Mouse (Mus musculus): Measurements from ENCODE around the gene Ggps1. TPM values are rescaled to one million over a fixed set of nuclear protein-coding genes. Genes with fewer than 3 reads are reported as not detected.

Ggps1 gene
- 73.7 and 84.0 TPM in 2 replicates for polyA plus RNA-seq (2016; fragmentation: Nextera tagmentation; extraction: Ambion mirVana)

GRCm38 (mm10) chr13:14063013-14063941 is at the start of gene Ggps1, which contains the start of gene Arid4b:
Ggps1 (minus strand) TSS chr13:14063488.
Arid4b (plus strand) TSS chr13:14063232.
- ATAC-seq (ENCODE audit: low FRiP score, low read depth) = peak; percentile 97
- peak within 1 kb of the TSS; percentile 98 for H3K27ac ChIP-seq (replicated peaks)
- H3K36me3 ChIP-seq = peaks cover 4% of the 10 kb centered on the region; the same call in 1 of the 2 replicates
- no peaks in the 10 kb centered on the region for H3K9me3 ChIP-seq
- under 1% methylated on average over 63 of the region's 64 CpGs for WGBS
- peaks cover 24% of the 10 kb centered on the region for H3K4me1 ChIP-seq
- H3K27me3 ChIP-seq = no peaks in the 10 kb centered on the region
- H3K4me3 ChIP-seq = peak within 1 kb of the TSS; percentile 100
- H3K9ac ChIP-seq (replicated peaks) = peak within 1 kb of the TSS; percentile 100
- H3K4me2 ChIP-seq (replicated peaks) = peak within 1 kb of the TSS; percentile 86

GRCm38 (mm10) chr13:14111146-14111545 is 47.9 kb upstream of the Ggps1 start:
- whole genome bisulfite sequencing = 76% methylated on average over 1 of the region's 1 CpGs
- Histone ChIP-seq H3K27ac (replicated peaks) (no peak overlapping the region), H3K9ac (replicated peaks) (no peak overlapping the region), H3K36me3 (no peaks in the 10 kb centered on the region), H3K4me1 (peaks cover 6% of the 10 kb centered on the region; the same call in 1 of the 2 replicates), H3K4me2 (replicated peaks) (no peak overlapping the region), H3K9me3 (no peaks in the 10 kb centered on the region), H3K4me3 (no peak overlapping the region), H3K27me3 (no peaks in the 10 kb centered on the region)
- ATAC-seq (ENCODE audit: low FRiP score, low read depth) = no peak

- no peaks in the 10 kb centered on the region for H3K36me3 ChIP-seq
- H3K27ac ChIP-seq (replicated peaks) = no peak overlapping the region
- H3K9me3 ChIP-seq = no peaks in the 10 kb centered on the region
- 95% methylated on average over 2 of the region's 2 CpGs for WGBS
- no peak for ATAC-seq (ENCODE audit: low FRiP score, low read depth)
- no peak overlapping the region for H3K4me2 ChIP-seq (replicated peaks)
- H3K4me1 ChIP-seq = peaks cover 6% of the 10 kb centered on the region; the same call in 1 of the 2 replicates
- H3K27me3 ChIP-seq = no peaks in the 10 kb centered on the region
- H3K4me3 ChIP-seq = no peak overlapping the region
- H3K9ac ChIP-seq (replicated peaks) = no peak overlapping the region
Observed at GRCm38 (mm10) chr13:14110154-14110873, 47.0 kb upstream of the Ggps1 start.

GRCm38 (mm10) chr13:14103026-14103425 is 39.7 kb upstream of the Ggps1 start:
- Histone ChIP-seq H3K36me3 (no peaks in the 10 kb centered on the region), H3K9ac (replicated peaks) (no peak overlapping the region), H3K4me3 (no peak overlapping the region), H3K9me3 (no peaks in the 10 kb centered on the region), H3K4me2 (replicated peaks) (no peak overlapping the region), H3K4me1 (no peaks in the 10 kb centered on the region), H3K27me3 (no peaks in the 10 kb centered on the region), H3K27ac (replicated peaks) (no peak overlapping the region)
- no peak for ATAC-seq (ENCODE audit: low FRiP score, low read depth)
- 75% methylated on average over 1 of the region's 1 CpGs for WGBS

GRCm38 (mm10) chr13:14088669-14089068 is 25.4 kb upstream of the Ggps1 start:
- no peak for ATAC-seq (ENCODE audit: low FRiP score, low read depth)
- WGBS = 96% methylated on average over 1 of the region's 1 CpGs
- H3K27ac ChIP-seq (replicated peaks) = no peak overlapping the region

GRCm38 (mm10) chr13:14075326-14075725 is 12.0 kb upstream of the Ggps1 start:
- ATAC-seq (ENCODE audit: low FRiP score, low read depth) = no peak
- H3K4me3 ChIP-seq = no peak overlapping the region
- H3K36me3 ChIP-seq = peaks cover 11% of the 10 kb centered on the region; the same call in 1 of the 2 replicates
- 88% methylated on average over 1 of the region's 1 CpGs for WGBS
- no peaks in the 10 kb centered on the region for H3K4me1 ChIP-seq
- no peak overlapping the region for H3K27ac ChIP-seq (replicated peaks)
- H3K27me3 ChIP-seq = no peaks in the 10 kb centered on the region
- H3K9me3 ChIP-seq = peaks cover 6% of the 10 kb centered on the region; the same call in 1 of the 2 replicates
- H3K4me2 ChIP-seq (replicated peaks) = no peak overlapping the region
- H3K9ac ChIP-seq (replicated peaks) = no peak overlapping the region

More at GRCm38 (mm10) chr13:14088669-14089068, 25.4 kb upstream of the Ggps1 start:
- Histone ChIP-seq H3K4me1 (no peaks in the 10 kb centered on the region), H3K36me3 (no peaks in the 10 kb centered on the region), H3K4me2 (replicated peaks) (no peak overlapping the region), H3K9me3 (0 out of 2 replicates have a peak, but pooled peaks cover 3% of the 10 kb centered on the region), H3K27me3 (no peaks in the 10 kb centered on the region), H3K9ac (replicated peaks) (no peak overlapping the region), H3K4me3 (no peak overlapping the region)

GRCm38 (mm10) chr13:14074371-14074770 is 11.1 kb upstream of the Ggps1 start:
- no peaks in the 10 kb centered on the region for H3K27me3 ChIP-seq
- H3K4me3 ChIP-seq = no peak overlapping the region
- no peak for ATAC-seq (ENCODE audit: low FRiP score, low read depth)
- H3K4me2 ChIP-seq (replicated peaks) = no peak overlapping the region
- 100% methylated on average over 1 of the region's 1 CpGs for WGBS
- H3K9me3 ChIP-seq = peaks cover 5% of the 10 kb centered on the region; the same call in 1 of the 2 replicates
- H3K9ac ChIP-seq (replicated peaks) = no peak overlapping the region
- H3K4me1 ChIP-seq = no peaks in the 10 kb centered on the region
- H3K27ac ChIP-seq (replicated peaks) = no peak overlapping the region
- H3K36me3 ChIP-seq = peaks cover 11% of the 10 kb centered on the region; the same call in 1 of the 2 replicates

GRCm38 (mm10) chr13:14069291-14069690 is 6.0 kb upstream of the Ggps1 start:
- H3K9me3 ChIP-seq = no peaks in the 10 kb centered on the region
- H3K9ac ChIP-seq (replicated peaks) = no peak overlapping the region
- 92% methylated on average over 1 of the region's 1 CpGs for WGBS
- no peak overlapping the region for H3K4me3 ChIP-seq
- no peaks in the 10 kb centered on the region for H3K36me3 ChIP-seq
- peaks cover 12% of the 10 kb centered on the region for H3K4me1 ChIP-seq
- H3K4me2 ChIP-seq (replicated peaks) = no peak overlapping the region
- no peak overlapping the region for H3K27ac ChIP-seq (replicated peaks)
- no peaks in the 10 kb centered on the region for H3K27me3 ChIP-seq
- no peak for ATAC-seq (ENCODE audit: low FRiP score, low read depth)

- ATAC-seq (ENCODE audit: low FRiP score, low read depth) = no peak
- Histone ChIP-seq H3K4me1 (peaks cover 12% of the 10 kb centered on the region), H3K27ac (replicated peaks) (no peak overlapping the region), H3K4me3 (no peak overlapping the region), H3K9me3 (no peaks in the 10 kb centered on the region), H3K36me3 (no peaks in the 10 kb centered on the region), H3K9ac (replicated peaks) (no peak overlapping the region), H3K27me3 (no peaks in the 10 kb centered on the region), H3K4me2 (replicated peaks) (no peak overlapping the region)
Observed at GRCm38 (mm10) chr13:14068035-14068434, 4.7 kb upstream of the Ggps1 start.

GRCm38 (mm10) chr13:14065701-14066100 is 2.4 kb upstream of the Ggps1 start:
- H3K4me2 ChIP-seq (replicated peaks) = no peak overlapping the region
- ATAC-seq (ENCODE audit: low FRiP score, low read depth) = no peak
- no peak overlapping the region for H3K27ac ChIP-seq (replicated peaks)
- 75% methylated on average over 1 of the region's 1 CpGs for WGBS
- H3K4me1 ChIP-seq = peaks cover 23% of the 10 kb centered on the region
- no peaks in the 10 kb centered on the region for H3K36me3 ChIP-seq
- H3K27me3 ChIP-seq = no peaks in the 10 kb centered on the region
- no peak overlapping the region for H3K9ac ChIP-seq (replicated peaks)
- no peaks in the 10 kb centered on the region for H3K9me3 ChIP-seq
- no peak overlapping the region for H3K4me3 ChIP-seq

- 34% methylated on average over 9 of the region's 9 CpGs for WGBS
- Histone ChIP-seq H3K9ac (replicated peaks) (peak overlapping the region; percentile 100), H3K4me2 (replicated peaks) (peak overlapping the region; percentile 77), H3K27ac (replicated peaks) (peak overlapping the region; percentile 98; the same call in 1 of the 2 replicates), H3K4me3 (peak overlapping the region; percentile 100), H3K4me1 (peaks cover 24% of the 10 kb centered on the region), H3K9me3 (no peaks in the 10 kb centered on the region), H3K27me3 (no peaks in the 10 kb centered on the region), H3K36me3 (no peaks in the 10 kb centered on the region)
- ATAC-seq (ENCODE audit: low FRiP score, low read depth) = no peak
Observed at GRCm38 (mm10) chr13:14065028-14065380, 1.7 kb upstream of the Ggps1 start.

Data from midbrain, embryonic 12.5 days (tissue).